Mouse (Mus musculus): ENCODE measurements at regions not wholly inside any gene's neighbourhood (a gene's known extent, or its start where the extent isn't known, plus 50 kb on each side); places are given as distances from the start of the nearest gene placed in this dataset.

DNA sequence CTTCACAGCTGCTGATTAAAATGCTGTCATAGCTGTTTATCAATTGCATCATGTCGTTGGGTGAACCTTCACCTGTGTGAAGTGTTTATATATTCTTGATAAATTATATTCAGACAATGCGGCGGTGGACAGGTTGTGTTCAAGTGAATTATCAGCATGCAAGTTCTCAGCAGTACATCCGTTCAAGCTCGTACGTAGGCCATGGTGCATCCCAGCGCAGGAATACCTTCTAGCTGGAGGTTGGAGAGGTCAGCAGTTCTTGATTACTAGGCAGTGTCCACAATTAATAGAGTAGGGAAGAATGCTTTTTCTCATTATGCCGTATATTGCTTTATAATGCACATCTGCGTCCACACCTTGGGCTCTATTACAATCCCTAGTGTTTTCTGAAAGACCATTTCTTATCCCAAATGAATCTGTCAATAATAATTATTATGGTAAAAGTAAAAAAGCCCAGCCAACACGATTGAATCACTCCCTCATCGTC lies 63.1 kb downstream of the Cavin4 start:
- TF ChIP-seq CTCF (IDR thresholded peaks at IDR 0.05; ENCODE audit: extremely low read depth, insufficient read depth, insufficient read length, insufficient replicate concordance) (no peak), POLR2A (IDR thresholded peaks at IDR 0.05; ENCODE audit: low read depth, low read length) (no peak)

Measured in spleen, adult 2 months (tissue).